Mouse (Mus musculus): ENCODE data around the gene Nop10.

- TF ChIP-seq CTCF (IDR thresholded peaks at IDR 0.05; ENCODE audit: borderline replicate concordance, control insufficient read depth, extremely low read depth, insufficient read depth, low read length, poor library complexity) (no peak), POLR2A (IDR thresholded peaks at IDR 0.05; ENCODE audit: control insufficient read depth, extremely low read depth, insufficient read depth, low read length, poor library complexity) (no peak)
Observed at GRCm38 (mm10) chr2:112292823-112293222, 31.1 kb downstream of the Nop10 start.

Data from thymus, adult 2 months (tissue).